Mouse (Mus musculus) stomach, postnatal 0 days (tissue): Measurements from ENCODE around the gene Cadps2.

ENCODE experiments used
- CTCF ChIP-seq: IDR thresholded peaks from 2 replicates; pipeline ENCODE4 v1.5.1; 2016; ENCODE audit warnings: antibody characterized with exemption, low read depth, mild to moderate bottlenecking, moderate library complexity
- EP300 ChIP-seq: optimal IDR thresholded peaks from 2 replicates; pipeline ENCODE3; 2016; ENCODE audit warnings: antibody characterized with exemption

DNA sequence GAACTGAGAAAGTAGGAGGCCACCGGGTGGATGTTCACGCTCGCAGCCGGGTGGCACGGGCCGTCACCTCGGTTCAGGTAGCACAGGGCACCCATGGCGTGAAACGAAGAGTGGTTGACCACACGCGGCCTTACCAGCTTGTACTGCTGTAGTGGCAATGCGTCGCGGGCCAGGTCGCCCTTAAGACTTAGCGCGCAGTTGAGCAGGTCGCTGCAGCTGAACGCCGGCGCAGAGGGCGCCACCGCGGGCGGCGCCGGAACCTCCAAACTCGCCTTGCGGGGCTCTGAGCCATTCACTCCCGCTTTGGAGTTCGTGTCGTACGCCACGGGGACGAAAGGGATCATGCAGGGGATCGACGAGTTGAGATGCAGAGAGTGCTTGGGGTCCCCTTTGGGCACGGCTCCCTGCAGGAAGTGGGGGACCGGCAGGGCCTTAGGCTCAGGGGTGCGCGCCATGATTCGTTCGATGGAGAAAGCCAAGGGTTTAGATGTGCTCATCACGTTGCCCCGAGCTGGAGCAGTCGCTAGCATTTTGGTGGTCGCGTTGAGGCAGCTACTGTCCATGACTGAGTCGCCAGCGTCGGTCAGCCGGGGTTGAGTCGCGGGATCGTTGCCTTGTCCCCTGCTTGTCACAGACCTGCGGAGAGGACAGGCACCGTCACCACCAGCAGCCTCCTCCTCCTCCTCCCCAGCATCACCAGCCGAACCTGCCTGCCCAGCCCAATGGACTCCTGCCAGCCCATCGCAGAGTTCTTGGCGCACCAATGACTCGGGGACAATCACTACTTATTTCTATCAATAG, 591.5 kb downstream of the Cadps2 start:
- TF ChIP-seq CTCF (no peak), EP300 (no peak)
